Mouse (Mus musculus) small intestine, adult 2 months (tissue): ENCODE data around the gene Gm44511.

ENCODE experiments used
- CTCF ChIP-seq: fragments of 200-500 bp; IDR thresholded peaks from 2 replicates; pipeline ENCODE4 v1.5.1; 2012; ENCODE audit warnings: low read depth, mild to moderate bottlenecking, control low read depth, inconsistent platforms, low read length, moderate library complexity, mixed read lengths; ENCODE audit not compliant: insufficient replicate concordance, insufficient read length; ENCODE audit errors: extremely low read depth
- POLR2A ChIP-seq: fragments of 200-500 bp; IDR thresholded peaks from 2 replicates; pipeline ENCODE4 v1.6.1; 2012; ENCODE audit warnings: low read depth, mild to moderate bottlenecking, control low read depth, inconsistent platforms, low read length, moderate library complexity

- TF ChIP-seq POLR2A (no peak), CTCF (no peak; the same call in 1 of the 2 replicates)
Measured at GRCm38 (mm10) chr6:128761144-128761540, 65.0 kb downstream of the Gm44511 start.
